Mouse (Mus musculus): ENCODE data around the gene Gm8020.
A peak's percentile ranks its signal among the peaks of the same experiment; 100 is the strongest.
"Not testable (repeated sequence)": the region's sequence is repeated elsewhere in the genome, so short reads cannot be mapped to it uniquely, and the experiment has no call there.

The Gm8020 gene

GRCm38 (mm10) chr14:42502249-42502648, at the start of gene Gm8020:
Gene Gm8020, minus strand, starts transcription at chr14:42502349.
- not testable (repeated sequence) for DNase-seq

- DNase-seq = peak; percentile 25
Observed at GRCm38 (mm10) chr14:42543170-42543701, 41.1 kb upstream of the Gm8020 start.

- DNase-seq = not testable (repeated sequence)
Observed at GRCm38 (mm10) chr14:42542316-42543169, 40.4 kb upstream of the Gm8020 start.

- not testable (repeated sequence) for DNase-seq
Observed at GRCm38 (mm10) chr14:42524182-42524581, 22.0 kb upstream of the Gm8020 start, which contains the start of gene Gm8024. Gene Gm8024, minus strand, starts transcription at chr14:42524282.

- not testable (repeated sequence) for DNase-seq
Observed at GRCm38 (mm10) chr14:42463581-42463980, 38.6 kb downstream of the Gm8020 start, which contains the start of gene Gm8011. Gene Gm8011, plus strand, starts transcription at chr14:42463881.
